Mouse (Mus musculus) bone marrow macrophage, adult 2 months (primary cell): ENCODE data around the gene Tmcc1. TPM values are rescaled to one million over a fixed set of nuclear protein-coding genes. Genes with fewer than 3 reads are reported as not detected.

ENCODE experiments used
- H3K27ac ChIP-seq: 2 replicates; pipeline ENCODE4 v1.5.1; 2012; ENCODE audit warnings: low read depth, low read length; ENCODE audit not compliant: insufficient read depth
- H3K4me1 ChIP-seq: 2 replicates; pipeline ENCODE4 v1.6.1; 2012; ENCODE audit warnings: low read length; ENCODE audit not compliant: control insufficient read depth, insufficient read depth
- H3K4me3 ChIP-seq: 2 replicates; pipeline ENCODE4 v1.5.1; 2012; ENCODE audit warnings: mild to moderate bottlenecking, low read length, moderate library complexity; ENCODE audit not compliant: insufficient read depth
- CTCF ChIP-seq: IDR thresholded peaks from 2 replicates; pipeline ENCODE4 v1.5.1; 2012; ENCODE audit warnings: low read depth, mild to moderate bottlenecking, low read length, moderate library complexity
- POLR2A ChIP-seq: IDR thresholded peaks from 2 replicates; pipeline ENCODE4 v1.6.1; 2012; ENCODE audit warnings: mild to moderate bottlenecking, low read depth, low read length, borderline replicate concordance
- polyA plus RNA-seq: library from polyadenylated mRNA; stranded (reverse); fragments of >200 nt; gene quantifications from 2 replicates; pipeline ENCODE4 v1.2.4, GENCODE M21; 2012; ENCODE audit not compliant: missing spikeins, insufficient read depth, insufficient read length

Tmcc1 gene
- polyA plus RNA-seq, 1 experiment: 41.2 TPM

GRCm38 (mm10) chr6:116082239-116082638 lies 111.0 kb downstream of the Tmcc1 start:
- TF ChIP-seq POLR2A (no peak), CTCF (no peak)
- H3K4me3 ChIP-seq: no peak overlapping the region

DNA sequence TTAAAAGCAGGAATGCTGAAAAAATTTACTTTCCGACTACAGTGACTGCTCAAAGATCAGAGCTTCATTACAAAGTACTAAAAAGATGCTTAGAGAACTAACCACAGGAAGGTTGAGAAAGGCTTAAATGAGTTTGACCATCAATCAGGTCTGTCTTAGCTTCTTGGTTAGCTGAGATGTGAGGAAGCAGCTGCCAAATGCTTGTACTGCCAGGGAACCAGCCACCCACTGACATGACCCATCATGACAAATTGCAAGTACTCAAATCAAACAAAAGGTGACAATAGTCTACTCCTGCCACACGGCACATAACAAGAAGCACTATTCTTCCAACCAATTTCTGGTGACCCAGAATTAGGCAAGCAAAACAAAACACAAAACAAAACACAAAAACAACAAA lies 111.9 kb downstream of the Tmcc1 start:
- TF ChIP-seq POLR2A (no peak), CTCF (no peak)
- no peak overlapping the region for H3K4me3 ChIP-seq
- H3K27ac ChIP-seq: no peak overlapping the region
- H3K4me1 ChIP-seq: peaks cover 14% of the 10 kb centered on the region

More at GRCm38 (mm10) chr6:116082239-116082638, 111.0 kb downstream of the Tmcc1 start:
- Histone ChIP-seq H3K27ac (no peak overlapping the region), H3K4me1 (peaks cover 14% of the 10 kb centered on the region)

GRCm38 (mm10) chr6:116080756-116081155 lies 112.5 kb downstream of the Tmcc1 start:
- no peak for TF ChIP-seq CTCF
- TF ChIP-seq POLR2A: no peak
- Histone ChIP-seq H3K27ac (no peak overlapping the region), H3K4me1 (peaks cover 14% of the 10 kb centered on the region), H3K4me3 (no peak overlapping the region)

GRCm38 (mm10) chr6:116077608-116078007 lies 115.7 kb downstream of the Tmcc1 start:
- no peak overlapping the region for H3K27ac ChIP-seq
- peaks cover 20% of the 10 kb centered on the region for H3K4me1 ChIP-seq
- no peak overlapping the region for H3K4me3 ChIP-seq
- no peak for TF ChIP-seq CTCF
- TF ChIP-seq POLR2A: no peak

GRCm38 (mm10) chr6:116074892-116075291 lies 118.4 kb downstream of the Tmcc1 start:
- H3K4me3 ChIP-seq: no peak overlapping the region
- no peak overlapping the region for H3K27ac ChIP-seq
- TF ChIP-seq CTCF (no peak), POLR2A (no peak)
- H3K4me1 ChIP-seq: peaks cover 30% of the 10 kb centered on the region

DNA sequence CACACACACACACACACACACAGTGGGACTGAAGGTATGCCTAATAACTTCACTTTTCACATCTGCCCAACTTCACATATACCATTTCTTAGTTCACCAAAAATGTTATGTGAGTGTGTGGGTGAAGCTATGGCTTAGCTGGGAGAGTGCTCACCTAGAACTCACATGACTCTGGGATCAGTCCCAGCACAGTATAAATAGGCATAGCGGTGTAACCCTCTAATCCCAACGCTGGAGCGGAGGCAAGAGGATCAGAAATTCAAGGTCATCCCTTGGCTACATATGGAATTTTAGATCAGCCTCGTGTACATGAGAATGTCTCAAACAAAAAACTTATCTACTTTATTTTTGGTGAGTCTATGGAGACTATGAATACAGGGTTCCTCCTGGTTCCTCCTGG lies 119.7 kb downstream of the Tmcc1 start:
- TF ChIP-seq CTCF: no peak
- TF ChIP-seq POLR2A: no peak
- Histone ChIP-seq H3K4me1 (peaks cover 27% of the 10 kb centered on the region), H3K4me3 (no peak overlapping the region), H3K27ac (peak overlapping the region; percentile 69)

GRCm38 (mm10) chr6:116072746-116073261 lies 120.5 kb downstream of the Tmcc1 start:
- H3K27ac ChIP-seq: peak overlapping the region; percentile 69
- peaks cover 28% of the 10 kb centered on the region for H3K4me1 ChIP-seq
- no peak for TF ChIP-seq CTCF
- TF ChIP-seq POLR2A: no peak
- peak overlapping the region; percentile 38 for H3K4me3 ChIP-seq

DNA sequence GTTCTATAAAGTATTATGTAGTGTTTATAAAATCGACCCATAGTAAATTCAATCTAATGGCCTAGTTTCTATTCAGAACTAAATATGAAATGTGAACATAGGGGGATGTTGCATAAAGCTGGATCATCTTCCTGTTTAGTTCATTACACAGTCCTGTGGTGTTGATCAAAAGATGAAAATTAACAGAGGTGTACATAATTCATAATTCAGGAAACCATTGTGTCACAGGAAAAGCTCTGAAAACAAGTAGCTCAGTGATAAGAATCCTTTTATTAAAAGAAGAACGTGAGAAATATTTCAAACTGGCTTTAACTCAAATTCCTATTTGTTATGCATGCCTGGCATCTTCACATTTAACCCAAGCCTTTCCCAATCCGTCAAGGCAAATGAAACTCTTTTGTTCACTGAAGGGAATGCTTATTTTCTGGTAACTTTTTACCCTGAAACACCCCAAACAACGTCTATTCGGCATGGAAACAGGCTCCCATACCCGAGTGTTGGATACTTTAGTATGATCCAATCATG lies 121.0 kb downstream of the Tmcc1 start:
- H3K4me1 ChIP-seq: peaks cover 32% of the 10 kb centered on the region
- H3K4me3 ChIP-seq: peak overlapping the region; percentile 38
- no peak for TF ChIP-seq POLR2A
- no peak for TF ChIP-seq CTCF
- H3K27ac ChIP-seq: peak overlapping the region; percentile 69

- Histone ChIP-seq H3K27ac (no peak overlapping the region; the same call in 1 of the 2 replicates), H3K4me1 (peaks cover 32% of the 10 kb centered on the region), H3K4me3 (no peak overlapping the region)
- no peak for TF ChIP-seq POLR2A
- no peak for TF ChIP-seq CTCF
Measured at GRCm38 (mm10) chr6:116071781-116072180, 121.5 kb downstream of the Tmcc1 start.

GRCm38 (mm10) chr6:116070558-116070957 lies 122.7 kb downstream of the Tmcc1 start:
- Histone ChIP-seq H3K27ac (no peak overlapping the region), H3K4me1 (peaks cover 32% of the 10 kb centered on the region), H3K4me3 (no peak overlapping the region)
- TF ChIP-seq CTCF: no peak
- TF ChIP-seq POLR2A: no peak
